Comparison of ENCODE assay signal across 13 mouse cellular contexts in genomic region chr4:148885401-148885800, GRCm38 (mm10).
DNase-seq lines count a peak whose midpoint lies in the region; ATAC-seq lines count a peak whose summit lies in the region.
"Had no signal": no experiment of that assay in that cellular context is flagged by ENCODE, and none has a peak within 500 bp of the region (broad histone marks: within the 10 kb centered on the region; RNA-seq: fewer than 3 reads in every experiment).

No protein-coding gene starts in this region.

- no peak overlapping the region for H3K4me2 ChIP-seq in heart, embryonic 15.5 days
- H3K4me2 ChIP-seq in embryonic facial prominence, embryonic 14.5 days (ENCODE audit: low read depth, low read length) = peak overlapping the region; percentile 22; the same call in 1 of the 2 replicates
- no peak overlapping the region for H3K4me2 ChIP-seq in hindbrain, embryonic 12.5 days (replicated peaks)
- H3K4me2 ChIP-seq in midbrain, embryonic 15.5 days = no peak overlapping the region
- H3K4me2 ChIP-seq: lung, embryonic 15.5 days had no signal

- DNase-seq in heart, postnatal 25 days (ENCODE audit: low spot score) = no peak
- no peak for DNase-seq in embryonic facial prominence, embryonic 14.5 days (ENCODE audit: low spot score)
- DNase-seq in left cerebral cortex, adult 8-10 months (ENCODE audit: low spot score in 2 of 2) = no peak
- no peak for DNase-seq in adrenal gland, postnatal 36 days
- DNase-seq: adrenal gland, adult 8-10 months; cerebellum, adult 2 months; gastrocnemius, postnatal 10 days; kidney, adult 11 months had no signal

- H3K9me3 ChIP-seq in heart, embryonic 15.5 days (replicated peaks) = no peaks in the 10 kb centered on the region
- no peaks in the 10 kb centered on the region for H3K9me3 ChIP-seq in embryonic facial prominence, embryonic 14.5 days (ENCODE audit: control insufficient read depth, low read length)
- H3K9me3 ChIP-seq in hindbrain, embryonic 12.5 days (replicated peaks) = no peaks in the 10 kb centered on the region
- H3K9me3 ChIP-seq in midbrain, embryonic 15.5 days = no peaks in the 10 kb centered on the region
- H3K9me3 ChIP-seq: lung, embryonic 15.5 days had no signal

- H3K27ac ChIP-seq in heart, embryonic 15.5 days = peak overlapping the region; percentile 40
- H3K27ac ChIP-seq in embryonic facial prominence, embryonic 14.5 days (replicated peaks; ENCODE audit: low read depth, low read length) = no peak overlapping the region
- peak overlapping the region; percentile 4 for H3K27ac ChIP-seq in hindbrain, embryonic 12.5 days
- H3K27ac ChIP-seq in midbrain, embryonic 15.5 days = peak overlapping the region; percentile 42; the same call in 1 of the 2 replicates
- H3K27ac ChIP-seq: lung, embryonic 15.5 days had no signal

- ATAC-seq in heart, embryonic 15.5 days (replicated peaks; ENCODE audit: insufficient number of reproducible peaks, insufficient read depth, low FRiP score, low read depth) = no peak
- ATAC-seq in embryonic facial prominence, embryonic 14.5 days (ENCODE audit: low read depth) = no peak
- peak; percentile 65 for ATAC-seq in hindbrain, embryonic 12.5 days (ENCODE audit: low FRiP score)
- ATAC-seq in midbrain, embryonic 15.5 days (replicated peaks) = peak; percentile 42
- ATAC-seq in erythroblast, adult 5-6 weeks (replicated peaks; ENCODE audit: low FRiP score, poor library complexity, severe bottlenecking) = no peak

- 0 out of 2 replicates have a peak overlapping the region, but pooled peaks have one; percentile 0 for H3K9ac ChIP-seq in heart, embryonic 15.5 days
- no peak overlapping the region for H3K9ac ChIP-seq in embryonic facial prominence, embryonic 14.5 days (ENCODE audit: low read depth, low read length)
- no peak overlapping the region for H3K9ac ChIP-seq in hindbrain, embryonic 12.5 days
- no peak overlapping the region for H3K9ac ChIP-seq in midbrain, embryonic 15.5 days
- H3K9ac ChIP-seq: lung, embryonic 15.5 days had no signal

- peaks cover 21% of the 10 kb centered on the region for H3K27me3 ChIP-seq in heart, embryonic 15.5 days
- H3K27me3 ChIP-seq in embryonic facial prominence, embryonic 14.5 days (replicated peaks; ENCODE audit: control insufficient read depth, insufficient read depth, low read length) = peaks cover 83% of the 10 kb centered on the region
- peaks cover 81% of the 10 kb centered on the region for H3K27me3 ChIP-seq in hindbrain, embryonic 12.5 days
- H3K27me3 ChIP-seq in midbrain, embryonic 15.5 days (replicated peaks) = peaks cover 33% of the 10 kb centered on the region; the same call in 1 of the 2 replicates

- peaks cover 65% of the 10 kb centered on the region for H3K4me1 ChIP-seq in heart, embryonic 15.5 days (replicated peaks)
- H3K4me1 ChIP-seq in embryonic facial prominence, embryonic 14.5 days (ENCODE audit: control insufficient read depth, insufficient read depth, low read length) = peaks cover 12% of the 10 kb centered on the region; the same call in 1 of the 2 replicates
- H3K4me1 ChIP-seq in hindbrain, embryonic 12.5 days = peaks cover 86% of the 10 kb centered on the region
- peaks cover 32% of the 10 kb centered on the region for H3K4me1 ChIP-seq in midbrain, embryonic 15.5 days

- 23% methylated on average over 10 of the region's 10 CpGs for WGBS in heart, embryonic 15.5 days
- WGBS in embryonic facial prominence, embryonic 14.5 days = 24% methylated on average over 10 of the region's 10 CpGs
- 22% methylated on average over 10 of the region's 10 CpGs for WGBS in hindbrain, embryonic 12.5 days
- WGBS in midbrain, embryonic 15.5 days = 5% methylated on average over 10 of the region's 10 CpGs

- H3K36me3 ChIP-seq in heart, embryonic 15.5 days = no peaks in the 10 kb centered on the region
- no peaks in the 10 kb centered on the region for H3K36me3 ChIP-seq in embryonic facial prominence, embryonic 14.5 days (ENCODE audit: control insufficient read depth, insufficient read depth, low read length)
- no peaks in the 10 kb centered on the region for H3K36me3 ChIP-seq in hindbrain, embryonic 12.5 days
- no peaks in the 10 kb centered on the region for H3K36me3 ChIP-seq in midbrain, embryonic 15.5 days (replicated peaks)
- H3K36me3 ChIP-seq: lung, embryonic 15.5 days had no signal

- H3K4me3 ChIP-seq in heart, embryonic 15.5 days = no peak overlapping the region
- H3K4me3 ChIP-seq in embryonic facial prominence, embryonic 14.5 days (ENCODE audit: low read depth, low read length) = no peak overlapping the region
- H3K4me3 ChIP-seq in hindbrain, embryonic 12.5 days = no peak overlapping the region
- no peak overlapping the region for H3K4me3 ChIP-seq in midbrain, embryonic 15.5 days
- H3K4me3 ChIP-seq: lung, embryonic 15.5 days had no signal

- intact Hi-C loops in heart, postnatal 25 days (cut with DNase I) = no loop called here

Comparison
In these comparisons a context has a peak if more than half of its experiments do, and no peak if none do; other contexts are left out.
1. ATAC-seq: peak in hindbrain, embryonic 12.5 days (single experiment) and midbrain, embryonic 15.5 days (single experiment); none in heart, embryonic 15.5 days (single experiment), embryonic facial prominence, embryonic 14.5 days (single experiment) and erythroblast, adult 5-6 weeks (single experiment).